Mouse (Mus musculus) hindbrain, embryonic 10.5 days (tissue): ENCODE data around the gene Dpp3. TPM values are rescaled to one million over a fixed set of nuclear protein-coding genes. Genes with fewer than 3 reads are reported as not detected.
"Not testable (repeated sequence)": the region's sequence is repeated elsewhere in the genome, so short reads cannot be mapped to it uniquely, and the experiment has no call there.

Experiments
- DNase-seq: peaks from one replicate; pipeline ENCODE4 v3.0.0-alpha.2; 2017; ENCODE audit warnings: low spot score
- H3K27ac ChIP-seq: fragments of 300-500 bp; sonication (generic); 2 replicates; pipeline ENCODE4 v1.5.1; 2016; ENCODE audit warnings: mild to moderate bottlenecking, moderate library complexity
- H3K27me3 ChIP-seq: fragments of 300-500 bp; sonication (generic); 2 replicates; pipeline ENCODE4 v1.6.1; 2016; ENCODE audit warnings: mild to moderate bottlenecking; ENCODE audit not compliant: poor library complexity, insufficient read depth, severe bottlenecking
- H3K36me3 ChIP-seq: fragments of 300-500 bp; sonication (generic); 2 replicates; pipeline ENCODE4 v1.6.1; 2016; ENCODE audit warnings: mild to moderate bottlenecking, moderate library complexity
- H3K4me1 ChIP-seq: fragments of 300-500 bp; sonication (generic); replicated peaks from 2 replicates; pipeline ENCODE4 v1.6.1; 2016; ENCODE audit warnings: mild to moderate bottlenecking
- H3K4me3 ChIP-seq: fragments of 300-500 bp; sonication (generic); 2 replicates; pipeline ENCODE4 v1.5.1; 2016; ENCODE audit warnings: mild to moderate bottlenecking, moderate library complexity
- H3K9me3 ChIP-seq: fragments of 300-500 bp; sonication (generic); 2 replicates; pipeline ENCODE4 v1.6.1; 2016; ENCODE audit warnings: mild to moderate bottlenecking, moderate library complexity
- WGBS: fragments of 180-500 bp; shearing (Covaris S2); methylation state at CpG from one replicate; pipeline ENCODE4 v1.1.7; 2016; 5-methylcytosine and 5-hydroxymethylcytosine counted together
- polyA plus RNA-seq: library from polyadenylated mRNA; unstranded; fragments of >200 nt; fragmentation: Nextera tagmentation; extraction: Ambion mirVana; gene quantifications from 2 replicates; pipeline ENCODE4 v1.2.1, GENCODE M21; 2016

Dpp3 gene
- polyA plus RNA-seq, 1 experiment from 2014 or later = 218 TPM

DNA sequence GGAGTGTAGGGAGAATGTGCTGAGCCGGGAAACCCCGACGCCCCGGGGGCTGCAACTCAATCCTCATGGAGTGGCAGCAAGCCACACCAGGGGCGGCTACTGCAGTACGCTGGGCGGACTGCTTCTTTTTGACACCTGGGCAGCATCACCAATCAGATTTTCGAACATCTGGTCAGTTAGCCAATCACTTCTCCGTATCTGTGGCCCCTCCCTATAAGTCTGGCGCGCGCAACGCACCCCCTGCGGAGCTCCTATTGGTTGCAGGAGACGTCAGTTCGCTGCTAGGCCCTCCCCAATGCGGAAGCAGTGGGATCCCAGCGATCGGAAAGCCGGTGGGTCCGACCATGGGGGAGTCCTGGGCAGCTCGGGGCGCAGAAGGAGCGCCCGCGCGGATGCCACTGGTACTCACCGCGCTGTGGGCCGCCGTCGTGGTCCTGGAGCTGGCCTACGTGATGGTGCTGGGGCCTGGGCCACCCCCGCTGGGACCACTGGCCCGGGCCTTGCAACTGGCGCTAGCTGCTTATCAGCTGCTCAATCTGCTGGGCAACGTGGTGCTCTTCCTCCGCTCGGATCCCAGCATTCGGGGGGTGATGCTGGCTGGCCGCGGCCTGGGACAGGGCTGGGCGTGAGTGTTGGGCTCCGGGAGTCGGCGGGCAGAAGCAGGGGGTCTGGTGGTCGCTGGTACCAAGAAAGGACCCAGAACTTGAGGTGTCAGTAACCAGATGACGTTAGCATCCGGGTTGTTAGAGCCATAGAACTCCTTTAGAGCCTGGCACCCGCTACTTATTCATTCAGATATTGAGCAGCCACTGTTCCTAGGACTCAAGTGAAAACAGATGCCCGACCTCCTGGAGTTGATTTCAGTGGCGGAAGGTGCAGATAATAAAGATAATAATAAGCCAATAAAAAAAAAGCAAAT is 49.4 kb downstream of the Dpp3 start, which contains the start of gene Zdhhc24:
TSS of gene Zdhhc24 (plus strand) at position 264 of the 919 bp plus-strand sequence.
- Histone ChIP-seq H3K36me3 (peaks cover 4% of the 10 kb centered on the region; the same call in 1 of the 2 replicates), H3K27me3 (peaks cover 12% of the 10 kb centered on the region), H3K9me3 (no peaks in the 10 kb centered on the region), H3K4me1 (peaks cover 38% of the 10 kb centered on the region), H3K4me3 (peak within 1 kb of the TSS; percentile 95), H3K27ac (peak within 1 kb of the TSS; percentile 88)
- DNase-seq = peak; percentile 98
- WGBS = 1% methylated on average over 52 of the region's 52 CpGs

DNA sequence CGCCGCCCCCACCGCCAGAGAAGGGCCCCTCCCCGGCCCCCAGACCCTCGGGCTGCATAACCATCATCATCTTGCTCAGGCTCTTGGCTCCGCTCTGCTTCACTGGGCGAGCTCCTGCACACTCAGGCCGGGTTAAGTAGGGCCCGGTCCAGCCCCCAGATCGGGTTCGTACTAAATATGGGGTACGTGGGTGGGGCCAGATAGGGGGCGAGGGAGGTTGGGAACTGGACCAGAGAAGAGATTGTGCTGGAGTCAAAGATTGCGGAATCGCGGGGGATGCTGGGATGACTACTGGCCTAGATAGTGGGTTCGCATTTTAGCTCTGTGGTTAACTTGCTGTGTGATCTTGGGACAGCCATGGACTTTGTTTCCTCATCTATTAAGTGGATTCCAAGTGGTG is 50.3 kb downstream of the Dpp3 start, which contains the start of gene Actn3:
TSS of gene Actn3 (minus strand) at position 125 of the 400 bp plus-strand sequence.
- H3K36me3 ChIP-seq = no peaks in the 10 kb centered on the region

GRCm38 (mm10) chr19:4876755-4877154 is 51.3 kb downstream of the Dpp3 start:
- Histone ChIP-seq H3K9me3 (no peaks in the 10 kb centered on the region), H3K4me1 (peaks cover 38% of the 10 kb centered on the region), H3K4me3 (peak overlapping the region; percentile 95; the same call in 1 of the 2 replicates), H3K27ac (peak overlapping the region; percentile 88), H3K36me3 (no peaks in the 10 kb centered on the region), H3K27me3 (peaks cover 12% of the 10 kb centered on the region)
- no peak for DNase-seq
- WGBS = 62% methylated on average over 3 of the region's 3 CpGs

More for the DNA sequence above, 50.3 kb downstream of the Dpp3 start, which contains the start of gene Actn3:
- H3K27ac ChIP-seq = peak within 1 kb of the TSS; percentile 88
- 2% methylated on average over 17 of the region's 17 CpGs for WGBS
- peaks cover 12% of the 10 kb centered on the region for H3K27me3 ChIP-seq
- peak within 1 kb of the TSS; percentile 95 for H3K4me3 ChIP-seq
- no peak for DNase-seq
- peaks cover 38% of the 10 kb centered on the region for H3K4me1 ChIP-seq
- H3K9me3 ChIP-seq = no peaks in the 10 kb centered on the region

GRCm38 (mm10) chr19:4876241-4876640 is 51.8 kb downstream of the Dpp3 start:
- 73% methylated on average over 3 of the region's 4 CpGs for WGBS
- DNase-seq = no peak
- H3K4me1 ChIP-seq = peaks cover 38% of the 10 kb centered on the region

GRCm38 (mm10) chr19:4874613-4875012 is 53.5 kb downstream of the Dpp3 start:
- Histone ChIP-seq H3K27me3 (peaks cover 12% of the 10 kb centered on the region), H3K4me1 (peaks cover 34% of the 10 kb centered on the region)
- not testable (repeated sequence) for DNase-seq, H3K36me3 ChIP-seq, H3K9me3 ChIP-seq, H3K27ac ChIP-seq, H3K4me3 ChIP-seq
- WGBS = 84% methylated on average over 1 of the region's 1 CpGs

More at GRCm38 (mm10) chr19:4876241-4876640, 51.8 kb downstream of the Dpp3 start:
- Histone ChIP-seq H3K36me3 (no peaks in the 10 kb centered on the region), H3K27ac (no peak overlapping the region), H3K27me3 (peaks cover 12% of the 10 kb centered on the region), H3K4me3 (no peak overlapping the region), H3K9me3 (no peaks in the 10 kb centered on the region)

GRCm38 (mm10) chr19:4865147-4865546 is 62.9 kb downstream of the Dpp3 start:
- peaks cover 16% of the 10 kb centered on the region for H3K27me3 ChIP-seq
- no peak for DNase-seq
- peaks cover 12% of the 10 kb centered on the region; the same call in 1 of the 2 replicates for H3K36me3 ChIP-seq
- peaks cover 13% of the 10 kb centered on the region for H3K4me1 ChIP-seq
- H3K27ac ChIP-seq = no peak overlapping the region
- peak overlapping the region; percentile 23; the same call in 1 of the 2 replicates for H3K4me3 ChIP-seq
- no peaks in the 10 kb centered on the region for H3K9me3 ChIP-seq
- WGBS = 8% methylated on average over 17 of the region's 17 CpGs

- no peak overlapping the region for H3K27ac ChIP-seq
- H3K4me1 ChIP-seq = peaks cover 12% of the 10 kb centered on the region
- peaks cover 22% of the 10 kb centered on the region for H3K36me3 ChIP-seq
- peak; percentile 20 for DNase-seq
- H3K4me3 ChIP-seq = no peak overlapping the region
- 71% methylated on average over 6 of the region's 6 CpGs for WGBS
- no peaks in the 10 kb centered on the region for H3K9me3 ChIP-seq
- H3K27me3 ChIP-seq = peaks cover 16% of the 10 kb centered on the region
Observed at GRCm38 (mm10) chr19:4863048-4863447, 65.0 kb downstream of the Dpp3 start.

GRCm38 (mm10) chr19:4859081-4859480 is 69.0 kb downstream of the Dpp3 start:
- peaks cover 21% of the 10 kb centered on the region for H3K4me1 ChIP-seq
- H3K36me3 ChIP-seq = peaks cover 27% of the 10 kb centered on the region
- no peak for DNase-seq
- no peaks in the 10 kb centered on the region for H3K9me3 ChIP-seq
- H3K27ac ChIP-seq = no peak overlapping the region
- 80% methylated on average over 6 of the region's 6 CpGs for WGBS
- peaks cover 8% of the 10 kb centered on the region; the same call in 1 of the 2 replicates for H3K27me3 ChIP-seq
- no peak overlapping the region for H3K4me3 ChIP-seq

Other genes starting within 250 kb of the Dpp3 start
- 2.9 and 3.1 TPM in 2 replicates for gene Gm960, start 229.6 kb downstream of the Dpp3 start, polyA plus RNA-seq
- 12.7 and 20.6 TPM in 2 replicates for gene Sptbn2, start 217.1 kb downstream of the Dpp3 start, polyA plus RNA-seq
- 108 and 124 TPM in 2 replicates for gene Rbm4b, start 171.8 kb downstream of the Dpp3 start, polyA plus RNA-seq
- 104 and 106 TPM in 2 replicates for gene Rbm4, start 134.4 kb downstream of the Dpp3 start, polyA plus RNA-seq
- 26.7 and 30.0 TPM in 2 replicates for gene Gm21992, start 116.7 kb downstream of the Dpp3 start, polyA plus RNA-seq
- 126 and 130 TPM in 2 replicates for gene Rbm14, start 116.7 kb downstream of the Dpp3 start, polyA plus RNA-seq
- gene Ccs, start 89.0 kb downstream of the Dpp3 start, polyA plus RNA-seq = 46.9 and 49.6 TPM in 2 replicates
- gene Ccdc87, start 88.9 kb downstream of the Dpp3 start, polyA plus RNA-seq = 0.11 and 0.33 TPM in 2 replicates
- 38.8 and 52.5 TPM in 2 replicates for gene Ctsf, start 73.2 kb downstream of the Dpp3 start, polyA plus RNA-seq
- 3.8 and 12.1 TPM in 2 replicates for gene Actn3, start 50.4 kb downstream of the Dpp3 start, polyA plus RNA-seq
- 17.6 and 19.5 TPM in 2 replicates for gene Zdhhc24, start 49.6 kb downstream of the Dpp3 start, polyA plus RNA-seq
- 7.9 and 8.3 TPM in 2 replicates for gene Bbs1, start 21.7 kb downstream of the Dpp3 start, polyA plus RNA-seq
- gene Peli3, start 14.8 kb upstream of the Dpp3 start, polyA plus RNA-seq = 2.1 and 3.7 TPM in 2 replicates
- 157 and 163 TPM in 2 replicates for gene Mrpl11, start 33.9 kb upstream of the Dpp3 start, polyA plus RNA-seq
- not detected in 2 replicates for gene Npas4, start 62.0 kb upstream of the Dpp3 start, polyA plus RNA-seq
- 5.5 and 8.4 TPM in 2 replicates for gene Slc29a2, start 95.6 kb upstream of the Dpp3 start, polyA plus RNA-seq
- gene B4gat1, start 110.5 kb upstream of the Dpp3 start, polyA plus RNA-seq = 38.8 and 41.6 TPM in 2 replicates
- gene AC124502.3, start 110.6 kb upstream of the Dpp3 start, polyA plus RNA-seq = 2.4 and 3.2 TPM in 2 replicates
- gene Brms1, start 113.1 kb upstream of the Dpp3 start, polyA plus RNA-seq = 86.8 and 91.8 TPM in 2 replicates
- gene Rin1, start 122.2 kb upstream of the Dpp3 start, polyA plus RNA-seq = 2.3 and 3.0 TPM in 2 replicates
- 26.9 and 39.1 TPM in 2 replicates for gene Cd248, start 139.8 kb upstream of the Dpp3 start, polyA plus RNA-seq
- gene Tmem151a, start 157.2 kb upstream of the Dpp3 start, polyA plus RNA-seq = 1.5 and 1.8 TPM in 2 replicates
- gene Yif1a, start 160.3 kb upstream of the Dpp3 start, polyA plus RNA-seq = 87.1 and 92.0 TPM in 2 replicates
- gene Cnih2, start 170.2 kb upstream of the Dpp3 start, polyA plus RNA-seq = 42.1 and 115 TPM in 2 replicates
- gene Rab1b, start 178.8 kb upstream of the Dpp3 start, polyA plus RNA-seq = 270 and 303 TPM in 2 replicates
- gene Klc2, start 190.3 kb upstream of the Dpp3 start, polyA plus RNA-seq = 35.5 and 45.8 TPM in 2 replicates